Mouse (Mus musculus) ovary, postnatal 14 days (tissue): ENCODE data around the gene Mapk3.

ENCODE experiments used
- DNase-seq: peaks from one replicate; pipeline ENCODE4 v3.0.0; 2022; ENCODE audit warnings: low spot score

Gene Mapk3

GRCm38 (mm10) chr7:126782693-126783092, 23.3 kb downstream of the Mapk3 start:
- DNase-seq: no peak

- DNase-seq: no peak
These were observed 25.1 kb downstream of the Mapk3 start for GRCm38 (mm10) chr7:126784469-126784868.

GRCm38 (mm10) chr7:126785056-126785455, 25.7 kb downstream of the Mapk3 start:
- no peak for DNase-seq

- DNase-seq: no peak
These were observed 26.7 kb downstream of the Mapk3 start for GRCm38 (mm10) chr7:126786142-126786541.

GRCm38 (mm10) chr7:126789141-126789540, 29.7 kb downstream of the Mapk3 start:
- DNase-seq: no peak

GRCm38 (mm10) chr7:126791851-126792720, 32.7 kb downstream of the Mapk3 start, which contains the start of gene Ppp4c:
Gene Ppp4c, minus strand, starts transcription at chr7:126792496.
- DNase-seq: peak; percentile 94

- DNase-seq: no peak
These were observed 33.5 kb downstream of the Mapk3 start for GRCm38 (mm10) chr7:126792721-126793443.

GRCm38 (mm10) chr7:126793456-126794270, 34.3 kb downstream of the Mapk3 start:
- no peak for DNase-seq

GRCm38 (mm10) chr7:126794271-126794605, 34.8 kb downstream of the Mapk3 start:
- no peak for DNase-seq

- DNase-seq: no peak
These were observed 36.3 kb downstream of the Mapk3 start for GRCm38 (mm10) chr7:126795387-126796317.

GRCm38 (mm10) chr7:126796350-126796932, 37.0 kb downstream of the Mapk3 start:
- no peak for DNase-seq

- DNase-seq: no peak
These were observed 38.2 kb downstream of the Mapk3 start, which contains the start of gene Fam57b for GRCm38 (mm10) chr7:126797411-126798126. Gene Fam57b, plus strand, starts transcription at chr7:126797668.

- DNase-seq: no peak
These were observed 39.0 kb downstream of the Mapk3 start for GRCm38 (mm10) chr7:126798127-126799049.

- DNase-seq: peak; percentile 89
These were observed 39.7 kb downstream of the Mapk3 start for GRCm38 (mm10) chr7:126799050-126799467.

- DNase-seq: no peak
These were observed 40.3 kb downstream of the Mapk3 start for GRCm38 (mm10) chr7:126799468-126800268.

GRCm38 (mm10) chr7:126800269-126801056, 41.1 kb downstream of the Mapk3 start:
- no peak for DNase-seq

- DNase-seq: no peak
These were observed 41.6 kb downstream of the Mapk3 start for GRCm38 (mm10) chr7:126801057-126801422.
